Mouse (Mus musculus) CD4-positive, CD25-positive, alpha-beta regulatory T cell, adult 2 months (primary cell): ENCODE data around the gene Ank2.

Experiments
- DNase-seq: peaks from one replicate; pipeline ENCODE4 v3.0.0-alpha.2; 2012; ENCODE audit warnings: low read depth, low spot score

The Ank2 gene

GRCm38 (mm10) chr3:127183998-127184753 is 315.0 kb downstream of the Ank2 start:
- peak; percentile 10 for DNase-seq

GRCm38 (mm10) chr3:127172697-127173096 is 326.5 kb downstream of the Ank2 start:
- DNase-seq = no peak

GRCm38 (mm10) chr3:127170246-127170645 is 328.9 kb downstream of the Ank2 start:
- no peak for DNase-seq

GRCm38 (mm10) chr3:127169114-127169513 is 330.0 kb downstream of the Ank2 start:
- DNase-seq = no peak

GRCm38 (mm10) chr3:127163749-127164148 is 335.4 kb downstream of the Ank2 start:
- DNase-seq = no peak

- no peak for DNase-seq
These were observed 337.0 kb downstream of the Ank2 start for GRCm38 (mm10) chr3:127161998-127162712.

GRCm38 (mm10) chr3:127161085-127161837 is 337.9 kb downstream of the Ank2 start:
- DNase-seq = no peak

GRCm38 (mm10) chr3:127157706-127158105 is 341.4 kb downstream of the Ank2 start:
- no peak for DNase-seq

- no peak for DNase-seq
These were observed 343.1 kb downstream of the Ank2 start for GRCm38 (mm10) chr3:127156080-127156479.

GRCm38 (mm10) chr3:127153861-127154260 is 345.3 kb downstream of the Ank2 start:
- DNase-seq = no peak

GRCm38 (mm10) chr3:127153443-127153842 is 345.7 kb downstream of the Ank2 start:
- DNase-seq = no peak

- DNase-seq = no peak
These were observed 350.5 kb downstream of the Ank2 start for GRCm38 (mm10) chr3:127148648-127149047.

- no peak for DNase-seq
These were observed 358.6 kb downstream of the Ank2 start for GRCm38 (mm10) chr3:127140590-127140989.

- DNase-seq = no peak
These were observed 359.5 kb downstream of the Ank2 start for GRCm38 (mm10) chr3:127139638-127140037.

- DNase-seq = no peak
These were observed 361.6 kb downstream of the Ank2 start for GRCm38 (mm10) chr3:127137508-127137907.

- no peak for DNase-seq
These were observed 365.1 kb downstream of the Ank2 start for GRCm38 (mm10) chr3:127134062-127134461.

GRCm38 (mm10) chr3:127131048-127131447 is 368.1 kb downstream of the Ank2 start:
- DNase-seq = no peak

GRCm38 (mm10) chr3:127130167-127130770 is 368.9 kb downstream of the Ank2 start:
- no peak for DNase-seq

- DNase-seq = no peak
These were observed 369.4 kb downstream of the Ank2 start for GRCm38 (mm10) chr3:127129750-127130149.

- DNase-seq = no peak
These were observed 371.5 kb downstream of the Ank2 start for GRCm38 (mm10) chr3:127127611-127128010.

GRCm38 (mm10) chr3:127126220-127126619 is 372.9 kb downstream of the Ank2 start:
- no peak for DNase-seq
